Mouse (Mus musculus): ENCODE measurements at regions not wholly inside any gene's neighbourhood (a gene's known extent, or its start where the extent isn't known, plus 50 kb on each side); places are given as distances from the start of the nearest gene placed in this dataset.

- ChIA-PET POLR2A (interaction anchor here (1.0 to 1.2 kb wide), 2 partner anchors 18 to 93 kb away, joined by 4 to 5 read pairs; no protein-coding TSS in a partner anchor), CTCF (interaction anchor here (1.4 kb wide), 1 partner anchor 94 kb away, joined by 3 read pairs; no protein-coding TSS in a partner anchor)
- in situ Hi-C loops (cut with MboI; ENCODE audit: low pct_unique_long_range_greater_than_20kb) = loop anchor here (10.0 kb wide), 1 partner anchor 445 kb away; no protein-coding TSS in a partner anchor
Measured at GRCm38 (mm10) chr3:144109769-144110168, 95.3 kb downstream of the Lmo4 start.

GRCm38 (mm10) chr3:144108310-144108709 is 96.7 kb downstream of the Lmo4 start:
- ChIA-PET POLR2A (interaction anchor here (0.6 to 1.0 kb wide), 3 partner anchors 16 to 601 kb away, joined by 3 to 4 read pairs (median 3); no protein-coding TSS in a partner anchor), CTCF (interaction anchor here (1.1 to 3.4 kb wide), 4 partner anchors 11 to 18 kb away, joined by 3 to 12 read pairs (median 6); no protein-coding TSS in a partner anchor)
- DNase-seq (ENCODE audit: low read depth, low spot score) = no peak
- no peak for TF ChIP-seq CTCF (IDR thresholded peaks at IDR 0.05)
- H3K27me3 ChIP-seq = no peaks in the 10 kb centered on the region
- ATAC-seq = no peak
- in situ Hi-C loops (cut with MboI; ENCODE audit: low pct_unique_long_range_greater_than_20kb) = loop anchor here (10.0 kb wide), 1 partner anchor 444 kb away; no protein-coding TSS in a partner anchor

More at GRCm38 (mm10) chr3:144109769-144110168, 95.3 kb downstream of the Lmo4 start:
- peak; percentile 32 for TF ChIP-seq CTCF (IDR thresholded peaks at IDR 0.05)
- H3K27me3 ChIP-seq = no peaks in the 10 kb centered on the region
- ATAC-seq = peak; percentile 18
- DNase-seq (ENCODE audit: low read depth, low spot score) = no peak

- no peaks in the 10 kb centered on the region for H3K27me3 ChIP-seq
- ATAC-seq (peak; percentile 82), DNase-seq (ENCODE audit: low read depth, low spot score) (peak; percentile 79)
- ChIA-PET CTCF (interaction anchor here (1.1 to 3.4 kb wide), 4 partner anchors 10 to 17 kb away, joined by 3 to 12 read pairs (median 6); no protein-coding TSS in a partner anchor), POLR2A (interaction anchor here (1.0 kb wide), 1 partner anchor 40 kb away, joined by 4 read pairs; no protein-coding TSS in a partner anchor)
- TF ChIP-seq CTCF (IDR thresholded peaks at IDR 0.05) = no peak
- in situ Hi-C loops (cut with MboI; ENCODE audit: low pct_unique_long_range_greater_than_20kb) = loop anchor here (10.0 kb wide), 1 partner anchor 443 kb away; no protein-coding TSS in a partner anchor
Measured at GRCm38 (mm10) chr3:144107664-144108063, 97.4 kb downstream of the Lmo4 start.

GRCm38 (mm10) chr3:144104366-144104765 is 100.7 kb downstream of the Lmo4 start:
- no peak for TF ChIP-seq CTCF (IDR thresholded peaks at IDR 0.05)
- POLR2A ChIA-PET = no interaction called here
- CTCF ChIA-PET = interaction anchor here (2.1 to 3.0 kb wide), 2 partner anchors 10 to 12 kb away, joined by 7 to 9 read pairs; no protein-coding TSS in a partner anchor
- no peaks in the 10 kb centered on the region for H3K27me3 ChIP-seq
- in situ Hi-C loops (cut with MboI; ENCODE audit: low pct_unique_long_range_greater_than_20kb) = loop anchor here (10.0 kb wide), 1 partner anchor 440 kb away; no protein-coding TSS in a partner anchor
- DNase-seq (ENCODE audit: low read depth, low spot score) = no peak
- ATAC-seq = no peak

GRCm38 (mm10) chr3:144099444-144099843 is 105.6 kb downstream of the Lmo4 start:
- POLR2A ChIA-PET = interaction anchor here (0.8 kb wide), 1 partner anchor 104 kb away, joined by 3 read pairs; no protein-coding TSS in a partner anchor
- in situ Hi-C loops (cut with MboI; ENCODE audit: low pct_unique_long_range_greater_than_20kb) = no loop called here
- DNase-seq (ENCODE audit: low read depth, low spot score) = no peak
- ATAC-seq = no peak
- CTCF ChIA-PET = interaction anchor here (1.3 kb wide), 1 partner anchor 14 kb away, joined by 3 read pairs; no protein-coding TSS in a partner anchor
- no peak for TF ChIP-seq CTCF (IDR thresholded peaks at IDR 0.05)
- H3K27me3 ChIP-seq = no peaks in the 10 kb centered on the region

- CTCF ChIA-PET = interaction anchor here (1.3 to 2.6 kb wide), 3 partner anchors 9 to 105 kb away, joined by 3 to 8 read pairs (median 4); no protein-coding TSS in a partner anchor
- no peak for ATAC-seq
- in situ Hi-C loops (cut with MboI; ENCODE audit: low pct_unique_long_range_greater_than_20kb) = no loop called here
Measured at GRCm38 (mm10) chr3:144098762-144099161, 106.3 kb downstream of the Lmo4 start.

GRCm38 (mm10) chr3:144091231-144091630 is 113.8 kb downstream of the Lmo4 start:
- TF ChIP-seq CTCF (IDR thresholded peaks at IDR 0.05) = no peak
- no peaks in the 10 kb centered on the region for H3K27me3 ChIP-seq
- peak; percentile 94 for DNase-seq (ENCODE audit: low read depth, low spot score)
- POLR2A ChIA-PET = interaction anchor here (0.6 to 1.0 kb wide), 3 partner anchors 19 to 701 kb away, joined by 3 to 4 read pairs (median 3); no protein-coding TSS in a partner anchor
- peak; percentile 92 for ATAC-seq
- in situ Hi-C loops (cut with MboI; ENCODE audit: low pct_unique_long_range_greater_than_20kb) = no loop called here
- CTCF ChIA-PET = interaction anchor here (1.0 to 3.2 kb wide), 3 partner anchors 11 to 26 kb away, joined by 3 to 12 read pairs (median 3); no protein-coding TSS in a partner anchor

More at GRCm38 (mm10) chr3:144098762-144099161, 106.3 kb downstream of the Lmo4 start:
- POLR2A ChIA-PET = interaction anchor here (0.8 kb wide), 1 partner anchor 104 kb away, joined by 3 read pairs; no protein-coding TSS in a partner anchor
- H3K27me3 ChIP-seq = no peaks in the 10 kb centered on the region
- no peak for DNase-seq (ENCODE audit: low read depth, low spot score)
- TF ChIP-seq CTCF (IDR thresholded peaks at IDR 0.05) = no peak

GRCm38 (mm10) chr3:144089790-144090256 is 115.2 kb downstream of the Lmo4 start:
- no peaks in the 10 kb centered on the region for H3K27me3 ChIP-seq
- TF ChIP-seq CTCF (IDR thresholded peaks at IDR 0.05) = no peak
- CTCF ChIA-PET = interaction anchor here (3.2 kb wide), 1 partner anchor 17 kb away, joined by 12 read pairs; no protein-coding TSS in a partner anchor
- ATAC-seq (peak; percentile 73), DNase-seq (ENCODE audit: low read depth, low spot score) (peak; percentile 82)
- in situ Hi-C loops (cut with MboI; ENCODE audit: low pct_unique_long_range_greater_than_20kb) = no loop called here
- POLR2A ChIA-PET = no interaction called here

GRCm38 (mm10) chr3:144088261-144088884 is 116.6 kb downstream of the Lmo4 start:
- ChIA-PET CTCF (interaction anchor here (0.9 to 2.0 kb wide), 3 partner anchors 17 to 118 kb away, joined by 3 to 5 read pairs (median 3); no protein-coding TSS in a partner anchor), POLR2A (interaction anchor here (0.7 kb wide), 2 partner anchors 12 to 1258 kb away, joined by 3 to 5 read pairs; no protein-coding TSS in a partner anchor)
- H3K27me3 ChIP-seq = no peaks in the 10 kb centered on the region
- ATAC-seq (no peak), DNase-seq (ENCODE audit: low read depth, low spot score) (no peak)
- in situ Hi-C loops (cut with MboI; ENCODE audit: low pct_unique_long_range_greater_than_20kb) = no loop called here
- no peak for TF ChIP-seq CTCF (IDR thresholded peaks at IDR 0.05)

- ATAC-seq (no peak), DNase-seq (ENCODE audit: low read depth, low spot score) (no peak)
- ChIA-PET CTCF (interaction anchor here (0.9 to 2.0 kb wide), 5 partner anchors 16 to 119 kb away, joined by 3 to 5 read pairs (median 3); no protein-coding TSS in a partner anchor), POLR2A (interaction anchor here (0.7 kb wide), 1 partner anchor 12 kb away, joined by 3 read pairs; no protein-coding TSS in a partner anchor)
- in situ Hi-C loops (cut with MboI; ENCODE audit: low pct_unique_long_range_greater_than_20kb) = no loop called here
- TF ChIP-seq CTCF (IDR thresholded peaks at IDR 0.05) = no peak
- H3K27me3 ChIP-seq = no peaks in the 10 kb centered on the region
Measured at GRCm38 (mm10) chr3:144087771-144088170, 117.2 kb downstream of the Lmo4 start.

All from Patski (cell line).